Mouse (Mus musculus) testis, adult 2 months (tissue): ENCODE data around the gene Mrps12.

ENCODE experiments used
- CTCF ChIP-seq: fragments of 200-500 bp; IDR thresholded peaks from 2 replicates; pipeline ENCODE4 v1.5.1; 2012; ENCODE audit warnings: low read depth, mild to moderate bottlenecking, inconsistent platforms, low read length, moderate library complexity; ENCODE audit not compliant: control insufficient read depth, insufficient read depth, insufficient replicate concordance
- POLR2A ChIP-seq: fragments of 200-500 bp; IDR thresholded peaks from 2 replicates; pipeline ENCODE4 v1.6.1; 2012; ENCODE audit warnings: low read depth, mild to moderate bottlenecking, inconsistent platforms, low read length, moderate library complexity; ENCODE audit not compliant: control insufficient read depth

- no peak for TF ChIP-seq POLR2A
- TF ChIP-seq CTCF, result no peak
Measured at GRCm38 (mm10) chr7:28787884-28788283, 46.3 kb upstream of the Mrps12 start.
